Mouse (Mus musculus): ENCODE data around the gene Samd10. TPM values are rescaled to one million over a fixed set of nuclear protein-coding genes. Genes with fewer than 3 reads are reported as not detected.

Samd10 gene
- total and polyA plus RNA-seq, 2 experiments: 0.55 to 4.6 TPM

- Histone ChIP-seq H3K4me3 (ENCODE audit: insufficient read depth, low read depth, low read length) (no peak overlapping the region), H3K36me3 (ENCODE audit: control insufficient read depth, insufficient read depth, low read length) (no peaks in the 10 kb centered on the region; the same call in 1 of the 2 replicates), H3K79me2 (ENCODE audit: control insufficient read depth, insufficient read depth, low read length) (no peaks in the 10 kb centered on the region; the same call in 1 of the 2 replicates), H3K4me1 (ENCODE audit: control insufficient read depth, insufficient read depth, low read length) (peaks cover 4% of the 10 kb centered on the region; the same call in 1 of the 2 replicates), H3K27me3 (ENCODE audit: control insufficient read depth, insufficient read depth, low read length) (no peaks in the 10 kb centered on the region), H3K27ac (replicated peaks; ENCODE audit: insufficient read depth, low read depth, low read length) (no peak overlapping the region), H3K9ac (ENCODE audit: low read depth, low read length) (no peak overlapping the region)
- TF ChIP-seq POLR2A (IDR thresholded peaks at IDR 0.05; ENCODE audit: extremely low read depth, insufficient read depth, low read length) (no peak), CTCF (IDR thresholded peaks at IDR 0.05; ENCODE audit: low read depth, low read length) (no peak)
- DNase-seq (ENCODE audit: extremely low read depth, low read depth, low spot score): no peak
- 90% methylated on average over 5 of the region's 5 CpGs for WGBS
Measured at GRCm38 (mm10) chr2:181590471-181590870, 8.5 kb downstream of the Samd10 start.

GRCm38 (mm10) chr2:181589732-181590105 is 9.3 kb downstream of the Samd10 start:
- no peaks in the 10 kb centered on the region for H3K27me3 ChIP-seq (ENCODE audit: control insufficient read depth, insufficient read depth, low read length)
- WGBS: 99% methylated on average over 9 of the region's 9 CpGs
- TF ChIP-seq POLR2A (IDR thresholded peaks at IDR 0.05; ENCODE audit: extremely low read depth, insufficient read depth, low read length): no peak
- no peak overlapping the region for H3K9ac ChIP-seq (ENCODE audit: low read depth, low read length)
- H3K4me1 ChIP-seq (ENCODE audit: control insufficient read depth, insufficient read depth, low read length): peaks cover 4% of the 10 kb centered on the region; the same call in 1 of the 2 replicates
- H3K36me3 ChIP-seq (ENCODE audit: control insufficient read depth, insufficient read depth, low read length): no peaks in the 10 kb centered on the region; the same call in 1 of the 2 replicates
- DNase-seq (ENCODE audit: extremely low read depth, low read depth, low spot score): no peak
- H3K27ac ChIP-seq (replicated peaks; ENCODE audit: insufficient read depth, low read depth, low read length): no peak overlapping the region
- H3K4me3 ChIP-seq (ENCODE audit: insufficient read depth, low read depth, low read length): no peak overlapping the region
- H3K79me2 ChIP-seq (ENCODE audit: control insufficient read depth, insufficient read depth, low read length): no peaks in the 10 kb centered on the region; the same call in 1 of the 2 replicates

- WGBS: 92% methylated on average over 10 of the region's 10 CpGs
- TF ChIP-seq POLR2A (IDR thresholded peaks at IDR 0.05; ENCODE audit: extremely low read depth, insufficient read depth, low read length): no peak
- TF ChIP-seq CTCF (IDR thresholded peaks at IDR 0.05; ENCODE audit: low read depth, low read length): no peak
- no peak overlapping the region for H3K27ac ChIP-seq (replicated peaks; ENCODE audit: insufficient read depth, low read depth, low read length)
- H3K4me1 ChIP-seq (ENCODE audit: control insufficient read depth, insufficient read depth, low read length): peaks cover 4% of the 10 kb centered on the region; the same call in 1 of the 2 replicates
- no peak for DNase-seq (ENCODE audit: extremely low read depth, low read depth, low spot score)
- H3K9ac ChIP-seq (ENCODE audit: low read depth, low read length): no peak overlapping the region
- H3K27me3 ChIP-seq (ENCODE audit: control insufficient read depth, insufficient read depth, low read length): no peaks in the 10 kb centered on the region
- H3K79me2 ChIP-seq (ENCODE audit: control insufficient read depth, insufficient read depth, low read length): no peaks in the 10 kb centered on the region; the same call in 1 of the 2 replicates
- no peak overlapping the region for H3K4me3 ChIP-seq (ENCODE audit: insufficient read depth, low read depth, low read length)
- no peaks in the 10 kb centered on the region; the same call in 1 of the 2 replicates for H3K36me3 ChIP-seq (ENCODE audit: control insufficient read depth, insufficient read depth, low read length)
Measured at GRCm38 (mm10) chr2:181589011-181589731, 9.8 kb downstream of the Samd10 start.

GRCm38 (mm10) chr2:181588229-181588780 is 10.7 kb downstream of the Samd10 start:
- no peak for DNase-seq (ENCODE audit: extremely low read depth, low read depth, low spot score)
- H3K36me3 ChIP-seq (ENCODE audit: control insufficient read depth, insufficient read depth, low read length): no peaks in the 10 kb centered on the region; the same call in 1 of the 2 replicates
- no peak overlapping the region for H3K9ac ChIP-seq (ENCODE audit: low read depth, low read length)
- H3K79me2 ChIP-seq (ENCODE audit: control insufficient read depth, insufficient read depth, low read length): no peaks in the 10 kb centered on the region; the same call in 1 of the 2 replicates
- H3K27me3 ChIP-seq (ENCODE audit: control insufficient read depth, insufficient read depth, low read length): no peaks in the 10 kb centered on the region
- no peak overlapping the region for H3K4me3 ChIP-seq (ENCODE audit: insufficient read depth, low read depth, low read length)
- peaks cover 4% of the 10 kb centered on the region; the same call in 1 of the 2 replicates for H3K4me1 ChIP-seq (ENCODE audit: control insufficient read depth, insufficient read depth, low read length)
- no peak for TF ChIP-seq CTCF (IDR thresholded peaks at IDR 0.05; ENCODE audit: low read depth, low read length)
- TF ChIP-seq POLR2A (IDR thresholded peaks at IDR 0.05; ENCODE audit: extremely low read depth, insufficient read depth, low read length): no peak
- WGBS: 90% methylated on average over 11 of the region's 11 CpGs
- no peak overlapping the region for H3K27ac ChIP-seq (replicated peaks; ENCODE audit: insufficient read depth, low read depth, low read length)

- no peak overlapping the region for H3K4me3 ChIP-seq (ENCODE audit: insufficient read depth, low read depth, low read length)
- H3K27me3 ChIP-seq (ENCODE audit: control insufficient read depth, insufficient read depth, low read length): no peaks in the 10 kb centered on the region
- no peak overlapping the region for H3K9ac ChIP-seq (ENCODE audit: low read depth, low read length)
- TF ChIP-seq CTCF (IDR thresholded peaks at IDR 0.05; ENCODE audit: low read depth, low read length) (peak; percentile 17; the same call in 1 of the 2 replicates), POLR2A (IDR thresholded peaks at IDR 0.05; ENCODE audit: extremely low read depth, insufficient read depth, low read length) (no peak)
- no peak for DNase-seq (ENCODE audit: extremely low read depth, low read depth, low spot score)
- no peaks in the 10 kb centered on the region; the same call in 1 of the 2 replicates for H3K79me2 ChIP-seq (ENCODE audit: control insufficient read depth, insufficient read depth, low read length)
- H3K4me1 ChIP-seq (ENCODE audit: control insufficient read depth, insufficient read depth, low read length): peaks cover 8% of the 10 kb centered on the region; the same call in 1 of the 2 replicates
- WGBS: 91% methylated on average over 6 of the region's 6 CpGs
- H3K36me3 ChIP-seq (ENCODE audit: control insufficient read depth, insufficient read depth, low read length): no peaks in the 10 kb centered on the region; the same call in 1 of the 2 replicates
- no peak overlapping the region for H3K27ac ChIP-seq (replicated peaks; ENCODE audit: insufficient read depth, low read depth, low read length)
Measured at GRCm38 (mm10) chr2:181587796-181588195, 11.2 kb downstream of the Samd10 start.

All from liver, adult 2 months (tissue).